Mouse (Mus musculus) kidney, embryonic 14.5 days (tissue): ENCODE measurements around the gene Ly6g5b. TPM values are rescaled to one million over a fixed set of nuclear protein-coding genes. Genes with fewer than 3 reads are reported as not detected.

Source experiments
- ATAC-seq: fragments of 200-750 bp; cut with Nextera tagmentation; 2 replicates; pipeline ENCODE4 v1.8.0; 2017; ENCODE audit warnings: moderate number of reproducible peaks, mild to moderate bottlenecking, moderate TSS enrichment, moderate library complexity; ENCODE audit not compliant: low FRiP score, low TSS enrichment
- H3K27ac ChIP-seq: fragments of 300-500 bp; sonication (generic); 2 replicates; pipeline ENCODE4 v1.5.1; 2014; ENCODE audit warnings: low read depth, mild to moderate bottlenecking, low read length, moderate library complexity, mixed read lengths
- H3K27me3 ChIP-seq: fragments of 300-500 bp; sonication (generic); 2 replicates; pipeline ENCODE4 v1.6.1; 2014; ENCODE audit warnings: mild to moderate bottlenecking, low read length; ENCODE audit not compliant: control insufficient read depth, insufficient read depth
- H3K36me3 ChIP-seq: fragments of 300-500 bp; sonication (generic); 2 replicates; pipeline ENCODE4 v1.6.1; 2014; ENCODE audit warnings: low read length, mixed read lengths; ENCODE audit not compliant: control insufficient read depth, insufficient read depth
- H3K4me1 ChIP-seq: fragments of 300-500 bp; sonication (generic); 2 replicates; pipeline ENCODE4 v1.6.1; 2014; ENCODE audit warnings: low read length, mixed read lengths; ENCODE audit not compliant: control insufficient read depth, insufficient read depth
- H3K4me2 ChIP-seq: fragments of 300-500 bp; sonication (generic); replicated peaks from 2 replicates; pipeline ENCODE4 v1.6.1; 2014; ENCODE audit warnings: low read depth, mild to moderate bottlenecking, low read length
- H3K4me3 ChIP-seq: fragments of 300-500 bp; sonication (generic); 2 replicates; pipeline ENCODE4 v1.5.1; 2014; ENCODE audit warnings: mild to moderate bottlenecking, low read length
- H3K9ac ChIP-seq: fragments of 300-500 bp; sonication (generic); 2 replicates; pipeline ENCODE4 v1.6.1; 2014; ENCODE audit warnings: low read depth, mild to moderate bottlenecking, low read length, moderate library complexity
- H3K9me3 ChIP-seq: fragments of 300-500 bp; sonication (generic); 2 replicates; pipeline ENCODE4 v1.6.1; 2016; ENCODE audit warnings: low read length; ENCODE audit not compliant: control insufficient read depth
- WGBS: fragments of 180-500 bp; shearing (Covaris S2); extraction: QIAGEN DNeasy Blood & Tissue Kit; methylation state at CpG from one replicate; pipeline ENCODE4 v1.1.7; 2014; 5-methylcytosine and 5-hydroxymethylcytosine counted together
- polyA plus RNA-seq: library from polyadenylated mRNA; unstranded; fragments of >200 nt; fragmentation: Nextera tagmentation; extraction: Ambion mirVana; gene quantifications from 2 replicates; pipeline ENCODE4 v1.2.1, GENCODE M21; 2014

Gene Ly6g5b
- polyA plus RNA-seq, 1 experiment from 2014 or later = 1.2 TPM

DNA sequence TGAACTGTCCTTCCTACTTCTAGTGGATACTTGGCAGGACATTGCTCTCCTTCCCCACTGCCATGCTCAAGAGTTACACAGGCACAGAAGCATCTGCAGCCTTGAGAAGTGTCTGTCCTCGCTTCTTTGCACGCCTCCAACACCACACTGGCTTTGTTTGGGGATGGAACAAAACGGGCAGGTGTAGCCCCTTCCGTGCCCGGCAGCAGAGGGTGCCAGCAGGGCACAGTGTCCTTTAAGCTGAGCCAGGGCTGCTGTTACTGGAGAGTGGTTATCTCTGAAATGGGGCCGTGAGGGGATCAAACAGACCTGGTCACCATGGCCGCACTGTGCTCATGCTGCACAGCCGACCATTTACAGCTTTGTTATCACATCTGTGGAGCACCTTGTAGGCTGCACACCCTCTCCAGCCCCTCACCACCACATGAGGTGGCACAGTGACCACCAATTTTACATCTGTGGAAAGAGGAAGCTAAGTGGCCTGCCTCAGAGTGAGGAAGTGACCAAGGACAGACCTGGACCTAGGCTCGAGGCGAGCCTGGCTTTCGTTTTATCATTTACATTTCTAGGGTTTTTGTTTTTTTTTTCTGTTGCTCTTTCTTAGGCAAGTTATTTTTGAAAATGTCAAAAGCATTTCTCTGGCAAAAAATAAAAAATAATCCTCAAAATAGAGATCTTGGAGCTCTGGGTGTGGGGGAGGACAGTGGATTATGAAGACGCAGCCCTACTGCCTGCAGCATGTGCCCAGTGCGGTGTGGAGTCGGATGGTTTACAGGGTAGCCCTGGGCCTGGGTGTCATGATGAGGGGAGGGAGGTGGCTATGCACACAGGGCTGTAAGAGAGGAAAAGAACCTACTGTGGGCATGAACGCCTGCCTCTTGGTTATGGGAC, 20.5 kb downstream of the Ly6g5b start:
- H3K27me3 ChIP-seq = no peaks in the 10 kb centered on the region
- H3K4me2 ChIP-seq = no peak overlapping the region
- peaks cover 63% of the 10 kb centered on the region for H3K36me3 ChIP-seq
- WGBS = 92% methylated on average over 15 of the region's 15 CpGs
- H3K9me3 ChIP-seq = no peaks in the 10 kb centered on the region
- peaks cover 14% of the 10 kb centered on the region for H3K4me1 ChIP-seq
- no peak overlapping the region for H3K27ac ChIP-seq
- no peak for ATAC-seq
- H3K9ac ChIP-seq = no peak overlapping the region
- H3K4me3 ChIP-seq = no peak overlapping the region

DNA sequence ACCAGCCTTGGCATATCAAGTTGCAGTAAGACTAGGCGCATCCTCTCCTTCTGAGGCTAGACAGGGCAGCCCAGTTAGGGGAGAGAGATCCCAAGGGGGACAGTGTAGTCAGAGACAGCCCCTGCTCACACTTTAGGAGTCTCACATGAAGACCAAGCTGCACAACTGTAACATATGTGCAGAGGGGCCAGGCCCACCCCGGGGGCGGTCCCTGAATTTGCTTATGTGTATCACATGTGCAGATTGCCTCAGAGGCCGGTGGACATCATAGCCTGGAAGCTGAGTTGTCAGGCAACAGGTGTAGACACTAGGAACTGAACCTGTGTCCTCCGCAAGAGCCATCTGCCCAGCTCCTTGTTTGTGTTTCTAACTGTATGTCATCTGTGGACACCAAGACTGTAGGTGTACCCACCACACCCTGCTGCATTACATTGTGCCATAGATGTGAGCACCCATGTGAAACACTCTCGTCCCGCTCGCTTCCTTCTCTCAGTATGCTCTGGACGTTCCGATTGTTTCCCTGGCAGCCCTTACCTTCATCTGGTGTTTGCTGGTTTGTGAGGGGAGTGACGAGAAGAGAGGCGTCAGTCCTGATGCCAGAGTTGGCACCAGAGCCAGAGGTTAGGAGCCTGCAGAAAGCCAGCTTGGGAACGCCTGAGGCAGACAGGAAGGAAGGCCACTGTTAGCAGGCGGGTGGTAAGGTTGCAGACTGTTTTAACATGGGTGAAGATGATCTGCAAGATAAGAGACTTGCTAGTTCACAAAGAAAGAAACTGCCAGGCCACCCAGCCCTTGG, 22.6 kb downstream of the Ly6g5b start:
- WGBS = 83% methylated on average over 14 of the region's 14 CpGs
- H3K27ac ChIP-seq = no peak overlapping the region

DNA sequence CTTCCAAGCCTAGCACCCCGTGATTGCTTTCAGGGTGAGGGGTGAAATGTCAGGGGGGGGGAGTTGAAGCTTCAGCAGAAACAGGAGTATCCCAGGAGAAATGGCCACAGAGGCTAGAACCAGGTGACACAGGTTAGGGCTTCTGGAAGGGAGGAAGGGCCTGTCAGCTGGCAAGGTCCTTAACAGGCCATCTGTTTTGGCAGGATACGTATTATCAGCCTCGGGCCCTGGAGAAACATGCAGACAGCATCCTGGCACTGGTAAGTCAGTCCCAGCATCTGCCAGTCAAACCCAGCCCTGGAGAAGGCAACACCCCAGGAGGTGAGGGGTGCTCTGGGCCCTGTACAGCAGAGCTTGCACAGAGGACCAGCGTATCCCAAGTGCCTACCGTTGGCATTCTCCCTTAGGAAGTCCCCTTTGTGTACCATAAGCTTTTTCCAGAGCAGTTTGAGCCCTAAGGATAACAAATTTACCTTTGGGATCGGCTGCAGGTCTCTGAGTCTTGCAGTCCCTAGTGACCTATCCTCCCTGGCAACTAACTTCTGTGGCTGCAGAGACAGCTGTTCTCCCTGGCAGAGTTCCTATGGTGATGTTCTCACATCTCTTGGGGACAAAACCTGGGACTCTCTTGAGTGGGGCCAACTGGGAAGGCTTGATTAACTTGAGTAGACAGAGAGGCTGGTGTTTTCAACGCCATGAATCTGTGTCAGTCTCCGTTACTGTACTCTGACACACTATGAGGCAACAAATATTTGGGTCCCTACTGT, 24.9 kb downstream of the Ly6g5b start:
- Histone ChIP-seq H3K27me3 (no peaks in the 10 kb centered on the region), H3K36me3 (peaks cover 26% of the 10 kb centered on the region), H3K4me1 (peaks cover 12% of the 10 kb centered on the region), H3K4me3 (peak overlapping the region; percentile 64), H3K9me3 (no peaks in the 10 kb centered on the region), H3K4me2 (peak overlapping the region; percentile 67), H3K9ac (peak overlapping the region; percentile 86; the same call in 1 of the 2 replicates), H3K27ac (no peak overlapping the region)
- ATAC-seq = no peak
- 67% methylated on average over 8 of the region's 8 CpGs for WGBS

More for the DNA sequence above, 22.6 kb downstream of the Ly6g5b start:
- peaks cover 15% of the 10 kb centered on the region for H3K4me1 ChIP-seq
- ATAC-seq = no peak
- no peaks in the 10 kb centered on the region for H3K27me3 ChIP-seq
- no peak overlapping the region for H3K4me3 ChIP-seq
- peaks cover 44% of the 10 kb centered on the region for H3K36me3 ChIP-seq
- H3K9ac ChIP-seq = no peak overlapping the region
- no peaks in the 10 kb centered on the region for H3K9me3 ChIP-seq
- H3K4me2 ChIP-seq = no peak overlapping the region

DNA sequence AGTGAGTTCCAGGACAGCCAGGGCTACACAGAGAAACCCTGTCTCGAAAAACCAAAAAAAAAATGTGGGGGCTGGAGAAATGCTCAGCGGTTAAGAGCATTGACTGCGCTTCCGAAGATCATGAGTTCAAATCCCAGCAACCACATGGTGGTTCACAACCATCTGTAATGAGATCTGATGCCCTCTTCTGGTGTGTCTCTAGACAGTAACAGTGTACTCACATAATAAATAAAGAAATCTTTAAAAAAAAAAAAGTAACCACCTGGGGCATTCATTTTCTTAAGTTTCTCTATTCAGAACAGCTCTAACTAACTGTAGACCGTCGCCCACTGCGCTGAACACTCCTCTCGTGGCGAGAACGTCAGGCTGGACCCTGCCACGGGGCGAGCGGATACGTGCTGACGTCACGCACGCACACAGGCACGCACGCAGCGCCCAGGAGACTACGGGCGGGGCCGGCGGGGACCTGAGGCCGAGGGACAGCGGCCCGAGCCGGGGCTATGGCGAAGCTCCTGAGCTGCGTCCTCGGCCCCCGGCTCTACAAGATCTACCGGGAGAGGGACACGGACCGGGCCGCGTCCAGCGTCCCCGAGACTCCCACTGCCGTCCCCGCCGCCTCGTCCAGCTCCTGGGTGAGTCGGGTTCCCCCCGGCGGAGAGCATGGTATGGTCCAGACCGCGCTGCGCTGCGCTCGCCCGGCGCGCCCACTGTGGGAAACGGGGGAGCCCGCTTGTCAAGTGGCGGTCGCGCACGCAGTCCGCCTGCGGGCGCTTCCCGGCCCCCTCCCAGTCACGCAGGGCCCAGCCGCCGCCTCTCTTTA, 26.2 kb downstream of the Ly6g5b start, which contains the start of gene Abhd16a:
Gene Abhd16a (plus strand): TSS at position 439 of the 820 bp plus-strand sequence.
- H3K27ac ChIP-seq = peak within 1 kb of the TSS; percentile 95
- no peaks in the 10 kb centered on the region for H3K9me3 ChIP-seq
- H3K4me2 ChIP-seq = peak within 1 kb of the TSS; percentile 67
- peak within 1 kb of the TSS; percentile 64 for H3K4me3 ChIP-seq
- H3K4me1 ChIP-seq = peaks cover 12% of the 10 kb centered on the region
- H3K9ac ChIP-seq = peak within 1 kb of the TSS; percentile 86
- 4% methylated on average over 53 of the region's 67 CpGs for WGBS
- no peaks in the 10 kb centered on the region for H3K27me3 ChIP-seq
- H3K36me3 ChIP-seq = peaks cover 20% of the 10 kb centered on the region
- ATAC-seq = peak; percentile 98

DNA sequence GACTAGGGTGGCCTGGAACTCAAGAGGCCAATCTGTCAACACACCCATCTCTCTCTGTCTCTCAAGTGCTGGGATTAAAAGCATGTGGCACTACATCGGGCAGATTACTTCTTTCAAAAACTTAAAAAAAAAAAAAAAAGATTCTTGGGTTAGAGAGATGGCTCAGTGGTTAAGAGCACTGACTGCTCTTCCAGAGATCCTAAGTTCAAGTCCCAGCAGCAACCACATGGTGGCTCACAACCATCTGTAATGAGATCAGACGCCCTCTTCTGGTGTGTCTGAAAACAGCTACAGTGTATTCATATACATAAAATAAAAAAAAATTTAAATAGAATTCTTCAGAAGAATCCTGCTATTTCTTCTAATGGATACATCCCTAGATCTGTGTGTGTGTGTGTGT, 27.1 kb downstream of the Ly6g5b start:
- no peak overlapping the region for H3K9ac ChIP-seq
- peaks cover 12% of the 10 kb centered on the region for H3K4me1 ChIP-seq
- H3K9me3 ChIP-seq = no peaks in the 10 kb centered on the region
- WGBS = 61% methylated on average over 2 of the region's 2 CpGs
- ATAC-seq = no peak
- H3K27me3 ChIP-seq = no peaks in the 10 kb centered on the region
- H3K36me3 ChIP-seq = peaks cover 15% of the 10 kb centered on the region
- H3K4me3 ChIP-seq = no peak overlapping the region
- H3K4me2 ChIP-seq = no peak overlapping the region
- H3K27ac ChIP-seq = no peak overlapping the region

DNA sequence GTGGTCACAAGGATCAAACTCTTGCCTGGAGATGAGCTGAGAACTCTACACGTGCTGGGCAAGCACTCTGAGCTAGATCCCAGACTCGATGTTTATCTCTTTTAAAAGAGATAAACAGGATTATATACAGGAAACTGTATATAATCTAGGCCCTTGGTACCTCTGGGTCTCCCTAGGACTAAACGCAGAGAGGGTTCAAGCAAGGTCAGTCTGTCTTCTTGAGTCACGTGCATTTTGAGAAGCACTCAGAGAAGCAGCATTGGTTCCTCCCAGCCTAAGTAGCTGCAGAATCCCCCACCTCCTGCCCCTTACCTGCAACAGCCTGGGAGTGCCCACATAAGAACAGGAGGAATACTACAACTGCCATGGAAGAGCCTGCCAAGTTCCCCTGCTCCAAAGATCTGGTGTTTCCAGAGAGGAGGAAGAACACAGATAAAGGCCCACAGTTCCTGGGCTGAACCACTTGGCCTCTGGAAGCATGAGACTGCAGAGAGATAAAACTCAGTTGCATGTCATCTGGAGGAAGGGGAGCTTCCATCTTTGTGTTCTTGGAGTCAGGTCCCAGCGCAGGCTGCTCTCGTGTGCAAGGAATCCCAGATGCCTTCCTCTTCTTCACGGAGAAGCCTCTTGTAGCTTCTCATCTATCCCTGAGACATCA, 29.9 kb downstream of the Ly6g5b start, which contains the start of gene Ly6g6f:
Gene Ly6g6f (minus strand): TSS at position 403 of the 658 bp plus-strand sequence.
- Histone ChIP-seq H3K4me1 (peaks cover 7% of the 10 kb centered on the region), H3K27me3 (no peaks in the 10 kb centered on the region), H3K27ac (no peak within 1 kb of the TSS), H3K36me3 (no peaks in the 10 kb centered on the region), H3K4me2 (no peak within 1 kb of the TSS), H3K9ac (no peak within 1 kb of the TSS), H3K4me3 (no peak within 1 kb of the TSS), H3K9me3 (no peaks in the 10 kb centered on the region)
- ATAC-seq = no peak
- WGBS = 85% methylated on average over 7 of the region's 7 CpGs

DNA sequence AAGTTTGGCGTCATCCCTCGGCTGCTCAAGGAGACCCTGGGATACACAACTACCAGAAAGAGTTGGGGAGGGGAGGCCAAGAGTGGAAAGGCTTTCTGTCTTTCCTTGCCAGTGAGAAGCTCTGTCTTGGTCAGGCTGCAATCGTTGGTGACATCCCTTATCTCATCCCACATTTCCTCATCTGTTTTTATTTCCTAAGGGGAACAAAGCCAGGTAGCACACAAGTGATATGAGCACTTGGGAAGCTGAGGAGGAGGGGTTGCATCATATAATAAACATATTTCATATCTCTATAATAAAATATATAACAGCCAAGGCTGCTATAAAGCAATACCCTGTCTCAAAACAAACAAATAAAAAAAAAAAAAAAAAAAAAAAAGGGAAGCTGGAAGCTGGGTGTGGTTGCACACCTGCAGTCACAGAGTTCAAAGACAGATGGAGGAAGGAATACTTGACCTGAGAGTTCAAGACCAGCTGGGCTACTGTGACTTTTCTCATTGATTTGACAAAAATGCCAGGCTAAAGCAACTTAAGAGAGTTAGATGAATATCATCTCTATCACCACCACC, 31.2 kb downstream of the Ly6g5b start:
- 85% methylated on average over 3 of the region's 3 CpGs for WGBS
- H3K27me3 ChIP-seq = no peaks in the 10 kb centered on the region
- H3K9ac ChIP-seq = no peak overlapping the region
- no peaks in the 10 kb centered on the region for H3K4me1 ChIP-seq
- no peak overlapping the region for H3K4me2 ChIP-seq
- H3K4me3 ChIP-seq = no peak overlapping the region
- H3K9me3 ChIP-seq = no peaks in the 10 kb centered on the region
- H3K36me3 ChIP-seq = no peaks in the 10 kb centered on the region
- H3K27ac ChIP-seq = no peak overlapping the region
- ATAC-seq = no peak
